ENCODE assay signal across 17 mouse cellular contexts in the genomic region with DNA sequence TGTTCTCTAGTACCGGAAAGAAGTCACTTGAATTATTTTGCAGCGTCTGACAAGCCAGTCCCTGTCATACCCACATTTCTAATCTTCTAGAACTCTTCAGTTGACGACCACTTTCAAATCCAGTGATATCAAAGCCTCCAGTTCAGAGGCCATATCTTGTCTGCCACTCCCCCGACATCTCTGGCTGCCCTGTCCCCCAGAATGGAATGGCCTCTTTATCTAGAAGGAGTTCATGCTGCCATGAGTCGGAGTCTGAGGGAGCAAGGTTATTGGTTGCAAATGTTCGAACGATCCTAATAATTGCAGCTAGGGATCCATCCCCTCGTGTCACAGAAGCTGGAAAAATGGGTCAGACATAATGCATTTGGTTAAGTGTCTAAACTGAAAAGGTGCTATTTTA.
A peak's percentile ranks its signal among the peaks of the same experiment; 100 is the strongest.
DNase-seq lines count a peak whose midpoint lies in the region; ATAC-seq and TF ChIP-seq lines count a peak whose summit lies in the region.
"Had no signal": no experiment of that assay in that cellular context is flagged by ENCODE, and none has a peak within 500 bp of the region (broad histone marks: within the 10 kb centered on the region; RNA-seq: fewer than 3 reads in every experiment).

No protein-coding gene starts in this region.

- no peaks in the 10 kb centered on the region for H3K27me3 ChIP-seq in heart, embryonic 14.5 days (ENCODE audit: control insufficient read depth, insufficient read depth, low read length)
- no peaks in the 10 kb centered on the region for H3K27me3 ChIP-seq in forebrain, embryonic 14.5 days (replicated peaks; ENCODE audit: control insufficient read depth, insufficient read depth, low read length)
- H3K27me3 ChIP-seq in hindbrain, embryonic 15.5 days, result no peaks in the 10 kb centered on the region
- peaks cover 55% of the 10 kb centered on the region for H3K27me3 ChIP-seq in midbrain, embryonic 13.5 days
- no peaks in the 10 kb centered on the region for H3K27me3 ChIP-seq in kidney, adult 2 months (replicated peaks; ENCODE audit: control insufficient read depth, insufficient read depth, low read length)
- H3K27me3 ChIP-seq: limb, embryonic 12.5 days had no signal

- H3K4me2 ChIP-seq in heart, embryonic 14.5 days (ENCODE audit: low read length), result peak overlapping the region; percentile 39
- H3K4me2 ChIP-seq in forebrain, embryonic 14.5 days (ENCODE audit: low read length), result peak overlapping the region; percentile 24
- H3K4me2 ChIP-seq in hindbrain, embryonic 15.5 days, result peak overlapping the region; percentile 24
- peak overlapping the region; percentile 36 for H3K4me2 ChIP-seq in midbrain, embryonic 13.5 days (replicated peaks)
- H3K4me2 ChIP-seq: limb, embryonic 12.5 days had no signal

- peaks cover 6 to 8% of the 10 kb centered on the region in 2 experiments; a peak in 3 of 4 replicates for H3K4me1 ChIP-seq in heart, embryonic 14.5 days (ENCODE audit: control insufficient read depth in 2 of 2, insufficient read depth in 2 of 2, low read length in 2 of 2)
- H3K4me1 ChIP-seq in forebrain, embryonic 14.5 days (ENCODE audit: control insufficient read depth, insufficient read depth, low read length), result peaks cover 10% of the 10 kb centered on the region; the same call in 1 of the 2 replicates
- peaks cover 14% of the 10 kb centered on the region for H3K4me1 ChIP-seq in hindbrain, embryonic 15.5 days (replicated peaks)
- H3K4me1 ChIP-seq in midbrain, embryonic 13.5 days (replicated peaks), result peaks cover 18% of the 10 kb centered on the region
- H3K4me1 ChIP-seq in kidney, adult 2 months (ENCODE audit: control insufficient read depth, insufficient read depth, low read length), result no peaks in the 10 kb centered on the region
- H3K4me1 ChIP-seq: limb, embryonic 12.5 days had no signal

- no peak overlapping the region for H3K27ac ChIP-seq in heart, embryonic 14.5 days (replicated peaks in 1 of 2; ENCODE audit: control insufficient read depth in 1 of 2, insufficient read depth in 1 of 2, low read depth in 2 of 2, low read length in 2 of 2)
- peak overlapping the region; percentile 27; the same call in 1 of the 2 replicates for H3K27ac ChIP-seq in forebrain, embryonic 14.5 days (ENCODE audit: low read depth, low read length)
- peak overlapping the region; percentile 3; the same call in 1 of the 2 replicates for H3K27ac ChIP-seq in hindbrain, embryonic 15.5 days (replicated peaks)
- peak overlapping the region; percentile 63 for H3K27ac ChIP-seq in midbrain, embryonic 13.5 days
- no peak overlapping the region for H3K27ac ChIP-seq in kidney, adult 2 months (ENCODE audit: insufficient read depth, low read depth, low read length)
- H3K27ac ChIP-seq: limb, embryonic 12.5 days had no signal

- no peak for TF ChIP-seq POLR2A in kidney, adult 2 months (IDR thresholded peaks at IDR 0.05; ENCODE audit: low read depth, low read length)

- 39% methylated on average over 8 of the region's 8 CpGs for WGBS in heart, embryonic 14.5 days
- 56% methylated on average over 8 of the region's 8 CpGs for WGBS in forebrain, embryonic 14.5 days
- WGBS in hindbrain, embryonic 15.5 days, result 40% methylated on average over 8 of the region's 8 CpGs
- WGBS in midbrain, embryonic 13.5 days, result 34% methylated on average over 8 of the region's 8 CpGs
- 77% methylated on average over 8 of the region's 8 CpGs for WGBS in kidney, adult 2 months

- H3K9me3 ChIP-seq in heart, embryonic 14.5 days (ENCODE audit: control insufficient read depth, low read length), result no peaks in the 10 kb centered on the region
- no peaks in the 10 kb centered on the region for H3K9me3 ChIP-seq in forebrain, embryonic 14.5 days (replicated peaks; ENCODE audit: control insufficient read depth, low read length)
- no peaks in the 10 kb centered on the region for H3K9me3 ChIP-seq in hindbrain, embryonic 15.5 days
- H3K9me3 ChIP-seq in midbrain, embryonic 13.5 days, result no peaks in the 10 kb centered on the region
- H3K9me3 ChIP-seq: limb, embryonic 12.5 days had no signal

- no peak for TF ChIP-seq CTCF in kidney, adult 2 months (conservative IDR thresholded peaks at IDR 0.05; ENCODE audit: insufficient read depth, insufficient read length, low read depth, low read length)

- no peak for DNase-seq in heart, adult 8-10 months (ENCODE audit: low spot score)
- DNase-seq in forebrain, embryonic 14.5 days (ENCODE audit: low spot score), result no peak
- DNase-seq in urinary bladder, postnatal 10 days (ENCODE audit: low spot score), result no peak
- no peak for DNase-seq in spleen, postnatal 10 days (ENCODE audit: low spot score in 2 of 2)
- no peak for DNase-seq in kidney, adult 2 months
- DNase-seq: adrenal gland, postnatal 10 days; heart, postnatal 14 days; kidney, postnatal 25 days; right cerebral cortex, postnatal 25 days; thymus, adult 18-20 months had no signal

- H3K9ac ChIP-seq in heart, embryonic 14.5 days (ENCODE audit: low read length), result no peak overlapping the region
- 0 out of 2 replicates have a peak overlapping the region, but pooled peaks have one; percentile 25 for H3K9ac ChIP-seq in forebrain, embryonic 14.5 days (ENCODE audit: low read length)
- H3K9ac ChIP-seq in hindbrain, embryonic 15.5 days, result 0 out of 2 replicates have a peak overlapping the region, but pooled peaks have one; percentile 6
- peak overlapping the region; percentile 37 for H3K9ac ChIP-seq in midbrain, embryonic 13.5 days (replicated peaks)
- H3K9ac ChIP-seq: limb, embryonic 12.5 days had no signal

- H3K4me3 ChIP-seq in heart, embryonic 14.5 days (ENCODE audit: control insufficient read depth in 1 of 2, insufficient read depth in 1 of 2, low read depth in 1 of 2, low read length in 2 of 2), result no peak overlapping the region
- H3K4me3 ChIP-seq in forebrain, embryonic 14.5 days (ENCODE audit: low read depth, low read length), result no peak overlapping the region
- H3K4me3 ChIP-seq in hindbrain, embryonic 15.5 days, result no peak overlapping the region
- no peak overlapping the region for H3K4me3 ChIP-seq in midbrain, embryonic 13.5 days (replicated peaks)
- H3K4me3 ChIP-seq in kidney, adult 2 months (ENCODE audit: insufficient read depth, low read depth, low read length), result no peak overlapping the region
- H3K4me3 ChIP-seq: erythroblast, embryonic 14.5 days; limb, embryonic 12.5 days had no signal

- no peaks in the 10 kb centered on the region for H3K36me3 ChIP-seq in heart, embryonic 14.5 days (ENCODE audit: control insufficient read depth, insufficient read depth, low read length)
- no peaks in the 10 kb centered on the region for H3K36me3 ChIP-seq in forebrain, embryonic 14.5 days (ENCODE audit: control insufficient read depth, insufficient read depth, low read length)
- H3K36me3 ChIP-seq in hindbrain, embryonic 15.5 days, result no peaks in the 10 kb centered on the region
- H3K36me3 ChIP-seq in midbrain, embryonic 13.5 days, result no peaks in the 10 kb centered on the region
- H3K36me3 ChIP-seq in kidney, adult 2 months (ENCODE audit: control insufficient read depth, insufficient read depth, low read length), result no peaks in the 10 kb centered on the region
- H3K36me3 ChIP-seq: G1E; limb, embryonic 12.5 days had no signal

- ATAC-seq in heart, embryonic 14.5 days (ENCODE audit: insufficient number of reproducible peaks, insufficient read depth, low FRiP score, low read depth), result no peak
- ATAC-seq in forebrain, embryonic 14.5 days, result peak; percentile 32; the same call in 1 of the 2 replicates
- no peak for ATAC-seq in hindbrain, embryonic 15.5 days (ENCODE audit: low FRiP score, low read depth)
- ATAC-seq in midbrain, embryonic 13.5 days, result peak; percentile 35
- ATAC-seq: intestine, postnatal 0 days had no signal

Comparison
In these comparisons a context has a peak if more than half of its experiments do, and no peak if none do; other contexts are left out.
1. ATAC-seq: peak in forebrain, embryonic 14.5 days (single experiment) and midbrain, embryonic 13.5 days (single experiment); none in heart, embryonic 14.5 days (single experiment) and hindbrain, embryonic 15.5 days (single experiment).
2. H3K27ac ChIP-seq: peak in forebrain, embryonic 14.5 days (single experiment), hindbrain, embryonic 15.5 days (single experiment) and midbrain, embryonic 13.5 days (single experiment); none in heart, embryonic 14.5 days (0 of 2) and kidney, adult 2 months (single experiment).
3. Peak in every context shown above with its lines, with median percentiles within 50 percentile points of each other: H3K4me2 ChIP-seq.